9 mouse cellular contexts compared by ENCODE assay signal in genomic region chr7:3333542-3333941, GRCm38 (mm10). TPM values are rescaled to one million over a fixed set of nuclear protein-coding genes. Genes with fewer than 3 reads are reported as not detected.
DNase-seq lines count a peak whose midpoint lies in the region; ATAC-seq and TF ChIP-seq lines count a peak whose summit lies in the region.
"Had no signal": no experiment of that assay in that cellular context is flagged by ENCODE, and none has a peak within 500 bp of the region (broad histone marks: within the 10 kb centered on the region; RNA-seq: fewer than 3 reads in every experiment).

No protein-coding gene starts in this region.

- peaks cover 0 to 3% of the 10 kb centered on the region in 2 experiments; a peak in 1 of 4 replicates for H3K4me1 ChIP-seq in heart, embryonic 14.5 days (ENCODE audit: control insufficient read depth in 2 of 2, insufficient read depth in 2 of 2, low read length in 2 of 2)
- H3K4me1 ChIP-seq in cerebellum, adult 2 months (ENCODE audit: control insufficient read depth, insufficient read depth, low read length) = peaks cover 4% of the 10 kb centered on the region; the same call in 1 of the 2 replicates
- H3K4me1 ChIP-seq in heart, postnatal 0 days (ENCODE audit: control insufficient read depth, insufficient read depth) = no peaks in the 10 kb centered on the region
- peaks cover 16% of the 10 kb centered on the region for H3K4me1 ChIP-seq in midbrain, embryonic 16.5 days (ENCODE audit: control insufficient read depth, insufficient read depth, low read length)

- no peak for TF ChIP-seq EP300 in heart, postnatal 0 days (IDR thresholded peaks at IDR 0.05; ENCODE audit: low read depth)

- no peak for ATAC-seq in heart, embryonic 14.5 days (ENCODE audit: insufficient number of reproducible peaks, insufficient read depth, low FRiP score, low read depth)
- no peak for ATAC-seq in heart, postnatal 0 days (ENCODE audit: insufficient read depth, low read depth)
- no peak for ATAC-seq in midbrain, embryonic 16.5 days
- ATAC-seq in frontal cortex, adult (ENCODE audit: low TSS enrichment) = no peak

- H3K4me2 ChIP-seq in heart, embryonic 14.5 days (ENCODE audit: low read length) = peak overlapping the region; percentile 66
- peak overlapping the region; percentile 54; the same call in 1 of the 2 replicates for H3K4me2 ChIP-seq in heart, postnatal 0 days (ENCODE audit: low read depth, low read length)
- H3K4me2 ChIP-seq in midbrain, embryonic 16.5 days (ENCODE audit: low read length) = peak overlapping the region; percentile 85

- peak overlapping the region; percentile 38 to 39 for H3K4me3 ChIP-seq in heart, embryonic 14.5 days (ENCODE audit: control insufficient read depth in 1 of 2, insufficient read depth in 1 of 2, low read depth in 1 of 2, low read length in 2 of 2)
- H3K4me3 ChIP-seq in cerebellum, adult 2 months (replicated peaks; ENCODE audit: insufficient read depth, low read depth, low read length) = peak overlapping the region; percentile 70
- H3K4me3 ChIP-seq in heart, postnatal 0 days (ENCODE audit: low read depth, low read length) = peak overlapping the region; percentile 48
- peak overlapping the region; percentile 81 for H3K4me3 ChIP-seq in midbrain, embryonic 16.5 days (ENCODE audit: low read depth, low read length)

- no peaks in the 10 kb centered on the region for H3K36me3 ChIP-seq in heart, embryonic 14.5 days (ENCODE audit: control insufficient read depth, insufficient read depth, low read length)
- H3K36me3 ChIP-seq in heart, postnatal 0 days (replicated peaks; ENCODE audit: control insufficient read depth, insufficient read depth, low read length) = no peaks in the 10 kb centered on the region
- no peaks in the 10 kb centered on the region for H3K36me3 ChIP-seq in midbrain, embryonic 16.5 days (ENCODE audit: control insufficient read depth, insufficient read depth, low read length)

- no peak overlapping the region for H3K27ac ChIP-seq in heart, embryonic 14.5 days (replicated peaks in 1 of 2; ENCODE audit: control insufficient read depth in 1 of 2, insufficient read depth in 1 of 2, low read depth in 2 of 2, low read length in 2 of 2)
- H3K27ac ChIP-seq in cerebellum, adult 2 months (ENCODE audit: insufficient read depth, low read length) = 0 out of 2 replicates have a peak overlapping the region, but pooled peaks have one; percentile 68
- no peak overlapping the region for H3K27ac ChIP-seq in heart, postnatal 0 days (ENCODE audit: low read depth)
- H3K27ac ChIP-seq in midbrain, embryonic 16.5 days (ENCODE audit: low read length) = peak overlapping the region; percentile 87
- H3K27ac ChIP-seq: macrophage had no signal

- H3K9ac ChIP-seq in heart, embryonic 14.5 days (ENCODE audit: low read length) = no peak overlapping the region
- H3K9ac ChIP-seq in heart, postnatal 0 days (replicated peaks; ENCODE audit: low read depth, low read length) = no peak overlapping the region
- H3K9ac ChIP-seq in midbrain, embryonic 16.5 days (ENCODE audit: low read depth, low read length) = peak overlapping the region; percentile 86

- DNase-seq in heart, adult 11 months = no peak
- DNase-seq in cerebellum, adult 2 months = peak in 1 of 2 experiments; percentile 60
- DNase-seq in heart, postnatal 0 days (ENCODE audit: low spot score) = no peak
- no peak for DNase-seq in left cerebral cortex, adult 11 months (ENCODE audit: low spot score)
- DNase-seq in right cerebral cortex, postnatal 36 days (ENCODE audit: low spot score in 2 of 2) = no peak

- TF ChIP-seq POLR2A in cerebellum, adult 2 months (IDR thresholded peaks at IDR 0.05; ENCODE audit: borderline replicate concordance, insufficient read depth, low read length) = no peak

- TF ChIP-seq CTCF in cerebellum, adult 2 months (IDR thresholded peaks at IDR 0.05; ENCODE audit: borderline replicate concordance, insufficient read depth, low read depth, low read length) = no peak
- no peak for TF ChIP-seq CTCF in heart, postnatal 0 days (IDR thresholded peaks at IDR 0.05; ENCODE audit: low read depth)

- peaks cover 54% of the 10 kb centered on the region for H3K27me3 ChIP-seq in heart, embryonic 14.5 days (ENCODE audit: control insufficient read depth, insufficient read depth, low read length)
- no peaks in the 10 kb centered on the region for H3K27me3 ChIP-seq in cerebellum, adult 2 months (ENCODE audit: control insufficient read depth, insufficient read depth, low read length)
- H3K27me3 ChIP-seq in heart, postnatal 0 days (ENCODE audit: control insufficient read depth, insufficient read depth, low read length) = peaks cover 61% of the 10 kb centered on the region
- no peaks in the 10 kb centered on the region for H3K27me3 ChIP-seq in midbrain, embryonic 16.5 days (ENCODE audit: control insufficient read depth, insufficient read depth, low read depth, low read length)

- no peaks in the 10 kb centered on the region for H3K9me3 ChIP-seq in heart, embryonic 14.5 days (ENCODE audit: control insufficient read depth, low read length)
- no peaks in the 10 kb centered on the region for H3K9me3 ChIP-seq in heart, postnatal 0 days (replicated peaks; ENCODE audit: control insufficient read depth, low read length)
- H3K9me3 ChIP-seq in midbrain, embryonic 16.5 days (replicated peaks; ENCODE audit: control insufficient read depth, low read length, poor library complexity, severe bottlenecking) = no peaks in the 10 kb centered on the region

- 4% methylated on average over 5 of the region's 5 CpGs for WGBS in heart, embryonic 14.5 days
- WGBS in cerebellum, adult 2 months = 2% methylated on average over 5 of the region's 5 CpGs
- WGBS in heart, postnatal 0 days = 10% methylated on average over 5 of the region's 5 CpGs
- WGBS in midbrain, embryonic 16.5 days = 2% methylated on average over 5 of the region's 5 CpGs

RNA-seq across cellular contexts. Expression of gene Cacng7, which starts 0.8 kb away (rescaled TPM):
- polyA plus RNA-seq in heart, embryonic 14.5 days (2014; fragmentation: Nextera tagmentation; extraction: Ambion mirVana) = 0.39 and 0.88 TPM in 2 replicates
- polyA plus RNA-seq in cerebellum, adult 2 months (2012; rRNA removed) = 278 and 296 TPM in 2 replicates
- 4.0 and 6.3 TPM in 2 replicates for total RNA-seq in heart, postnatal 0 days (2014; rRNA removed; ENCODE audit: low replicate concordance)
- polyA plus RNA-seq in heart, postnatal 0 days (2015; fragmentation: Nextera tagmentation; extraction: Ambion mirVana) = 0.15 and 0.29 TPM in 2 replicates
- polyA plus RNA-seq in midbrain, embryonic 16.5 days (2015; fragmentation: Nextera tagmentation; extraction: Ambion mirVana) = 2.6 and 3.0 TPM in 2 replicates
- polyA plus RNA-seq: macrophage had no signal

RNA-seq across cellular contexts. Expression of gene Prkcg, which starts 44.6 kb away (rescaled TPM):
- 0.28 and 0.59 TPM in 2 replicates for polyA plus RNA-seq in heart, embryonic 14.5 days (2014; fragmentation: Nextera tagmentation; extraction: Ambion mirVana)
- 152 and 195 TPM in 2 replicates for polyA plus RNA-seq in cerebellum, adult 2 months (2012; rRNA removed)
- total RNA-seq in heart, postnatal 0 days (2014; rRNA removed; ENCODE audit: low replicate concordance) = 1.8 and 4.2 TPM in 2 replicates
- 0.30 and 0.40 TPM in 2 replicates for polyA plus RNA-seq in heart, postnatal 0 days (2015; fragmentation: Nextera tagmentation; extraction: Ambion mirVana)
- polyA plus RNA-seq in midbrain, embryonic 16.5 days (2015; fragmentation: Nextera tagmentation; extraction: Ambion mirVana) = 3.3 and 3.8 TPM in 2 replicates

RNA-seq across cellular contexts. Expression of gene Myadm, which starts 44.7 kb away (rescaled TPM):
- polyA plus RNA-seq in heart, embryonic 14.5 days (2014; fragmentation: Nextera tagmentation; extraction: Ambion mirVana) = 220 and 248 TPM in 2 replicates
- polyA plus RNA-seq in cerebellum, adult 2 months (2012; rRNA removed) = 43.3 and 45.3 TPM in 2 replicates
- 223 and 238 TPM in 2 replicates for total RNA-seq in heart, postnatal 0 days (2014; rRNA removed; ENCODE audit: low replicate concordance)
- polyA plus RNA-seq in heart, postnatal 0 days (2015; fragmentation: Nextera tagmentation; extraction: Ambion mirVana) = 119 and 123 TPM in 2 replicates
- polyA plus RNA-seq in midbrain, embryonic 16.5 days (2015; fragmentation: Nextera tagmentation; extraction: Ambion mirVana) = 32.7 and 36.4 TPM in 2 replicates

RNA-seq across cellular contexts. Expression of gene Cacng8, which starts 56.9 kb away (rescaled TPM):
- 0.28 and 0.63 TPM in 2 replicates for polyA plus RNA-seq in heart, embryonic 14.5 days (2014; fragmentation: Nextera tagmentation; extraction: Ambion mirVana)
- 16.6 and 20.6 TPM in 2 replicates for polyA plus RNA-seq in cerebellum, adult 2 months (2012; rRNA removed)
- not detected in 2 replicates for total RNA-seq in heart, postnatal 0 days (2014; rRNA removed; ENCODE audit: low replicate concordance)
- polyA plus RNA-seq in heart, postnatal 0 days (2015; fragmentation: Nextera tagmentation; extraction: Ambion mirVana) = not detected in 2 replicates
- polyA plus RNA-seq in midbrain, embryonic 16.5 days (2015; fragmentation: Nextera tagmentation; extraction: Ambion mirVana) = 13.3 and 17.3 TPM in 2 replicates
- polyA plus RNA-seq: macrophage had no signal

Comparison
In these comparisons a context has a peak if more than half of its experiments do, and no peak if none do; other contexts are left out.
1. H3K27ac ChIP-seq: peak in cerebellum, adult 2 months (single experiment) and midbrain, embryonic 16.5 days (single experiment); none in heart, embryonic 14.5 days (0 of 2) and heart, postnatal 0 days (single experiment).
2. RNA of gene Cacng7, which starts 0.8 kb away (polyA plus RNA-seq): 278 to 296 TPM in cerebellum, adult 2 months; 2.6 to 3.0 TPM in midbrain, embryonic 16.5 days, 0.39 to 0.88 TPM in heart, embryonic 14.5 days and 0.15 to 0.29 TPM in heart, postnatal 0 days; every median in the first group is over 10 times any median in the second.
3. RNA of gene Prkcg, which starts 44.6 kb away (polyA plus RNA-seq): 152 to 195 TPM in cerebellum, adult 2 months; 3.3 to 3.8 TPM in midbrain, embryonic 16.5 days, 0.30 to 0.40 TPM in heart, postnatal 0 days and 0.28 to 0.59 TPM in heart, embryonic 14.5 days; every median in the first group is over 10 times any median in the second.
4. Peak in every context shown above with its lines, with median percentiles within 50 percentile points of each other: H3K4me2 ChIP-seq and H3K4me3 ChIP-seq.